Mouse (Mus musculus): Measurements from ENCODE around the gene Cracr2a.
A peak's percentile ranks its signal among the peaks of the same experiment; 100 is the strongest.

GRCm38 (mm10) chr6:127591467-127591866 is 30.3 kb downstream of the Cracr2a start:
- TF ChIP-seq EP300 (IDR thresholded peaks at IDR 0.05; ENCODE audit: low read depth) (peak; percentile 83), CTCF (IDR thresholded peaks at IDR 0.05; ENCODE audit: low read depth) (no peak)

Data from liver, embryonic 14.5 days (tissue).